Mouse (Mus musculus) brain, embryonic 14.5 days (tissue): ENCODE data around the gene A430078G23Rik. TPM values are rescaled to one million over a fixed set of nuclear protein-coding genes. Genes with fewer than 3 reads are reported as not detected.

ENCODE experiments used
- DNase-seq: peaks from one replicate; pipeline ENCODE4 v3.0.0-alpha.2; 2011; ENCODE audit warnings: low read depth
- CTCF ChIP-seq: fragments of 200-500 bp; IDR thresholded peaks from 2 replicates; pipeline ENCODE4 v1.5.1; 2012; ENCODE audit warnings: inconsistent platforms, mild to moderate bottlenecking, moderate library complexity, borderline replicate concordance; ENCODE audit not compliant: insufficient read depth, insufficient read length; ENCODE audit errors: extremely low read depth
- POLR2A ChIP-seq: fragments of 200-500 bp; IDR thresholded peaks from 2 replicates; pipeline ENCODE4 v1.6.1; 2012; ENCODE audit warnings: mild to moderate bottlenecking, inconsistent platforms, borderline replicate concordance; ENCODE audit not compliant: poor library complexity, insufficient read depth, insufficient read length, severe bottlenecking; ENCODE audit errors: extremely low read depth
- polyA plus RNA-seq: library from polyadenylated mRNA; depleted of rRNA; stranded (reverse); fragments of >200 nt; gene quantifications from 2 replicates; pipeline ENCODE4 v1.2.3, GENCODE M21; 2012

Gene A430078G23Rik
- polyA plus RNA-seq, 1 experiment, result 0.07 TPM

- DNase-seq, result peak; percentile 94
- TF ChIP-seq POLR2A, result peak; percentile 64; the same call in 1 of the 2 replicates
- TF ChIP-seq CTCF, result no peak
Measured at GRCm38 (mm10) chr8:3392771-3393710, 39.8 kb downstream of the A430078G23Rik start, which contains the start of gene Arhgef18. TSS of gene Arhgef18 (plus strand) at chr8:3393006.

GRCm38 (mm10) chr8:3394600-3394999 lies 41.4 kb downstream of the A430078G23Rik start:
- TF ChIP-seq POLR2A (no peak), CTCF (no peak)
- peak; percentile 73 for DNase-seq

GRCm38 (mm10) chr8:3395246-3395645 lies 42.0 kb downstream of the A430078G23Rik start:
- DNase-seq, result peak; percentile 42
- no peak for TF ChIP-seq POLR2A
- no peak for TF ChIP-seq CTCF

GRCm38 (mm10) chr8:3397597-3397996 lies 44.4 kb downstream of the A430078G23Rik start:
- TF ChIP-seq POLR2A (no peak), CTCF (no peak)
- DNase-seq, result no peak

- no peak for TF ChIP-seq POLR2A
- TF ChIP-seq CTCF, result no peak
- no peak for DNase-seq
Measured at GRCm38 (mm10) chr8:3400509-3400908, 47.3 kb downstream of the A430078G23Rik start.

- no peak for DNase-seq
- TF ChIP-seq CTCF (no peak), POLR2A (no peak)
Measured at GRCm38 (mm10) chr8:3407417-3407816, 54.2 kb downstream of the A430078G23Rik start.

GRCm38 (mm10) chr8:3411085-3411484 lies 57.9 kb downstream of the A430078G23Rik start:
- DNase-seq, result no peak
- TF ChIP-seq CTCF, result no peak
- no peak for TF ChIP-seq POLR2A

- no peak for DNase-seq
- no peak for TF ChIP-seq POLR2A
Measured at GRCm38 (mm10) chr8:3411901-3412301, 58.7 kb downstream of the A430078G23Rik start.

GRCm38 (mm10) chr8:3412816-3413215 lies 59.6 kb downstream of the A430078G23Rik start:
- no peak for TF ChIP-seq CTCF
- no peak for TF ChIP-seq POLR2A
- no peak for DNase-seq

GRCm38 (mm10) chr8:3414639-3415190 lies 61.5 kb downstream of the A430078G23Rik start:
- no peak for TF ChIP-seq CTCF
- no peak for TF ChIP-seq POLR2A
- DNase-seq, result no peak

GRCm38 (mm10) chr8:3415259-3415658 lies 62.0 kb downstream of the A430078G23Rik start:
- TF ChIP-seq POLR2A, result no peak
- TF ChIP-seq CTCF, result no peak
- DNase-seq, result no peak

- TF ChIP-seq CTCF (no peak), POLR2A (no peak)
- DNase-seq, result no peak
Measured at GRCm38 (mm10) chr8:3415661-3416060, 62.4 kb downstream of the A430078G23Rik start.

- no peak for DNase-seq
- TF ChIP-seq CTCF (no peak), POLR2A (no peak)
Measured at GRCm38 (mm10) chr8:3416846-3417245, 63.6 kb downstream of the A430078G23Rik start.
